Mouse (Mus musculus) ES-E14 (cell line): Measurements from ENCODE around the gene Chaf1a. TPM values are rescaled to one million over a fixed set of nuclear protein-coding genes. Genes with fewer than 3 reads are reported as not detected.

Experiments used
- DNase-seq: peaks from one replicate; pipeline ENCODE4 v3.0.0-alpha.2; 2013; ENCODE audit warnings: low read depth, low spot score
- H3K27ac ChIP-seq: 2 replicates; pipeline ENCODE4 v1.5.1; 2012; ENCODE audit warnings: low read depth, mild to moderate bottlenecking, low read length, moderate library complexity, mixed read lengths; ENCODE audit not compliant: poor library complexity, insufficient read depth, severe bottlenecking
- H3K36me3 ChIP-seq: 2 replicates; pipeline ENCODE4 v1.6.1; 2012; ENCODE audit warnings: mild to moderate bottlenecking, low read length, moderate library complexity, mixed read lengths; ENCODE audit not compliant: control insufficient read depth, poor library complexity, insufficient read depth, severe bottlenecking
- H3K4me1 ChIP-seq, 2 experiments: fragments of 150-350 bp in 1 of 2; sonication (generic) in 1 of 2; 2 replicates each; pipeline ENCODE4 v1.6.1; 2012; ENCODE audit warnings: low read length in 2 of 2, mild to moderate bottlenecking in 1 of 2, mixed read lengths in 1 of 2; ENCODE audit not compliant: control insufficient read depth in 2 of 2, insufficient read depth in 2 of 2, poor library complexity in 1 of 2
- H3K4me3 ChIP-seq, 2 experiments: fragments of 150-350 bp in 1 of 2; sonication (generic) in 1 of 2; 2 replicates each; pipeline ENCODE4 v1.5.1; 2012; ENCODE audit warnings: low read length in 2 of 2, low read depth in 1 of 2, mild to moderate bottlenecking in 1 of 2, mixed read lengths in 1 of 2; ENCODE audit not compliant: insufficient read depth in 1 of 2, poor library complexity in 1 of 2, severe bottlenecking in 1 of 2
- H3K9ac ChIP-seq: 2 replicates; pipeline ENCODE4 v1.6.1; 2012; ENCODE audit warnings: low read depth, mild to moderate bottlenecking, low read length, mixed read lengths; ENCODE audit not compliant: poor library complexity, insufficient read depth, severe bottlenecking
- H3K9me3 ChIP-seq: fragments of 150-350 bp; sonication (generic); 2 replicates; pipeline ENCODE4 v1.6.1; 2012; ENCODE audit warnings: low read depth, mild to moderate bottlenecking, low read length; ENCODE audit not compliant: control insufficient read depth, insufficient read depth
- CHD2 ChIP-seq: IDR thresholded peaks from 2 replicates; pipeline ENCODE4 v1.6.1; 2014; ENCODE audit warnings: mild to moderate bottlenecking, low read depth, low read length, inconsistent platforms
- HCFC1 ChIP-seq: IDR thresholded peaks from 2 replicates; pipeline ENCODE4 v1.6.1; 2012; ENCODE audit warnings: low read length, inconsistent platforms, borderline replicate concordance; ENCODE audit not compliant: insufficient read depth
- MAFK ChIP-seq: IDR thresholded peaks from 2 replicates; pipeline ENCODE4 v1.6.1; 2014; ENCODE audit warnings: mild to moderate bottlenecking, low read depth, low read length, inconsistent platforms; ENCODE audit not compliant: insufficient read depth
- ZC3H11A ChIP-seq: IDR thresholded peaks from 2 replicates; pipeline ENCODE4 v1.6.1; 2012; ENCODE audit warnings: low read depth, mild to moderate bottlenecking, inconsistent platforms, low read length, borderline replicate concordance
- ZNF384 ChIP-seq: IDR thresholded peaks from 2 replicates; pipeline ENCODE4 v1.6.1; 2012; ENCODE audit warnings: low read depth, low read length, inconsistent platforms
- in situ Hi-C, 2 experiments: fragments of 600-800 bp; cut with MboI; formaldehyde crosslinking; loops; one replicate each; pipeline ENCODE4 v1.15.1; 2025; ENCODE audit warnings: low sequenced_read_pairs in 2 of 2, inconsistent platforms in 1 of 2; ENCODE audit not compliant: unreplicated experiment in 2 of 2
- total RNA-seq: library from RNA; depleted of rRNA; stranded (reverse); fragments of 300-350 nt; gene quantifications from 2 replicates; pipeline ENCODE4 v1.2.3, GENCODE M21; 2012; rRNA removed

Chaf1a gene
- total RNA-seq, 1 experiment, result 48.3 TPM

DNA sequence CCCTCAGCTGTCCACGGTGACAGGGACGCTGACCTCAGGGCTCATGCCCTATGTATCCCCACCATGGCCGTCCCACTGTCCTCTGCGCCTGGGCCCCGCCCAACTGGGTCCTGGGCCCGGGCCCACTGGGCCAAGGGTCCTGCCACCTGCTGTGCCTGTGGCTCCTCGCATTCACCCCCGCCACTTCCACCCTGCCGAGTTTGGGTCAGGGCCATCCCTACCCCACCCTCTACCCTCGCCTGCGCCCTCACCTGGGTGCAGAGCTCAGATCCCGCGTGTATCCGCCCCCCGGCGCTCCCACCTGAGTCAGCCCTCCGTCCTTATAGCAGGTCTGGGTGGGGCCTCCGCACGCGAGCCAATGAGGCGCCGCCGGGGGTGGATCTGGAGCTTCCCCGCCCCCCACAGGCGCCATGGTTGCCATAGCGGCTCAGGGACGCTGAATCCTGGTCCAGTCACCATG lies 77.0 kb downstream of the Chaf1a start, which contains the start of gene Plin5:
TSS of gene Plin5 (minus strand) at position 346 of the 460 bp plus-strand sequence.
- TF ChIP-seq CHD2 (no peak), MAFK (0 out of 2 replicates have a peak, but pooled peaks have one; percentile 40)
- DNase-seq, result peak; percentile 74
- peak within 1 kb of the TSS; percentile 60 to 62 for H3K4me3 ChIP-seq
- H3K9ac ChIP-seq, result peak within 1 kb of the TSS; percentile 12; the same call in 1 of the 2 replicates
- no peak within 1 kb of the TSS for H3K27ac ChIP-seq
- peaks cover 0 to 10% of the 10 kb centered on the region in 2 experiments; a peak in 1 of 4 replicates for H3K4me1 ChIP-seq
- no peaks in the 10 kb centered on the region for H3K36me3 ChIP-seq
- in situ Hi-C loops, result no loop called here
- H3K9me3 ChIP-seq, result no peaks in the 10 kb centered on the region

DNA sequence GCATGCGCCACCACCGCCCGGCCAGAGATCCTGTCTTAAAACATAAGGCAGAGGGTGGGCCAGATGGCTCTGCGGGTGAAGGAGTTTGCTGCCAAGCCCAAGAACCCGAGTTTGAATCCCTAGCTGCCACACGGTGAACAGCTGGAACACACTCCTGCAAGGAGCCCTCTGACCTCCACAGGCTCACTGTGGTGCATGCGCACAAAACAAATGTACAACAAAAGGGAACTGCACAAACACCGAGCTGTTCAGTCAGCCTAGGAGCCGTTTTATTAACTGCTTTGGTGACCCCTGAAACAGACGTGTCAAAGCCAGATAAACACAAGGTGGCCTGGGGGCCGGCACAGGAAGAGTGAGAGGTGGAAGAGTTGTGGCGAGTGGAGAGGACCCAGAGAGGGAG lies 79.2 kb downstream of the Chaf1a start:
- Histone ChIP-seq H3K36me3 (no peaks in the 10 kb centered on the region), H3K9me3 (no peaks in the 10 kb centered on the region), H3K9ac (no peak overlapping the region), H3K4me3 (peak overlapping the region; percentile 57 to 61; a peak in 1 of 4 replicates), H3K4me1 (peaks cover 0 to 5% of the 10 kb centered on the region in 2 experiments; a peak in 1 of 4 replicates), H3K27ac (no peak overlapping the region)
- TF ChIP-seq CHD2 (no peak), ZNF384 (no peak), MAFK (no peak), HCFC1 (no peak), ZC3H11A (no peak)
- in situ Hi-C loops, result no loop called here
- DNase-seq, result no peak

DNA sequence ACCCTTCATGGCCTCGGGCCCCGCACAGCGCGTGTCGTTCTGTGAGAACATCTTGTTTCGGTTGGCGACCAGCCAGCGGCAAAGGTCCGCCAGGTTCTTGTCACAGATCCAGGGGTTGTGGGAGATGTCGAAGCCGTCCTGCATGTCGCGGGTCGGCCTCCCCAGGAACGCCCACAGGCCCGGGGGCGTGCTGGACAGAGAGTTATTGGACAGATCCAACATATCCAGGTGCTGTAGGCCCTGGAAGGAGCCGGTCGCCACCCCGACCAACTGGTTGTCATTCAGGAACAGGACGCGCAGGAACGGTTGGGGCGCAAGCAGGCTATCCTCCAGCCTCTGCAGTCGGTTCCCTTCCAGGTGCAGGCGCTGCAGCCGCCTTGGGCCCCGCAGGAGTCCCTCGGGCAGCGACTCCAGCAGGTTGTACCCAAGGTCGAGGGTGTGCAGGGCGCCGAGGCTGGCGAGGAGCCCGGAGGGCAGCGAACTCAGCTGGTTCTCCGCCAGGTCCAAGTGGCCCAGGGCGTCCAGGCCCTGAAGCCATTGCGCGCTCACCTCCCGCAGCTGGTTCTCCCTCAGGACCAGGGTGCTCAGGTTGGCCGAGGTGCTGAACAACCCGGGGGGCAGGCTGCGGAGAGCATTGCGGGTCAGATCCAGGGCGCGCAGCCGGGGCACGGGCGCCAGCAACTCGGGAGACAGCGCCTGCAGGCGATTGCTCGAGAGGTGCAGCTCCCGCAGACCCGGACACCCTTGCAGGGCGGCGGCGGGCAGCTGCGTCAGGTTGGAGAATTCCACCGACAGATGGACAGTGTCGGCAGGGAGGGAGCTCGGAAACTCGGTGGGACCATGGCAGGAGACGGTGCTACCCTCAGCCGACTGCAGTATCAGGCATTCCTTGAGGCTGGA lies 80.0 kb downstream of the Chaf1a start:
- peak overlapping the region; percentile 57 to 61 for H3K4me3 ChIP-seq
- TF ChIP-seq ZC3H11A (no peak), ZNF384 (no peak), MAFK (no peak), CHD2 (no peak), HCFC1 (no peak)
- H3K9ac ChIP-seq, result 0 out of 2 replicates have a peak overlapping the region, but pooled peaks have one; percentile 6
- no peaks in the 10 kb centered on the region for H3K36me3 ChIP-seq
- in situ Hi-C loops, result no loop called here
- no peak for DNase-seq
- H3K9me3 ChIP-seq, result no peaks in the 10 kb centered on the region
- H3K27ac ChIP-seq, result no peak overlapping the region
- peaks cover 0 to 5% of the 10 kb centered on the region in 2 experiments; a peak in 1 of 4 replicates for H3K4me1 ChIP-seq

DNA sequence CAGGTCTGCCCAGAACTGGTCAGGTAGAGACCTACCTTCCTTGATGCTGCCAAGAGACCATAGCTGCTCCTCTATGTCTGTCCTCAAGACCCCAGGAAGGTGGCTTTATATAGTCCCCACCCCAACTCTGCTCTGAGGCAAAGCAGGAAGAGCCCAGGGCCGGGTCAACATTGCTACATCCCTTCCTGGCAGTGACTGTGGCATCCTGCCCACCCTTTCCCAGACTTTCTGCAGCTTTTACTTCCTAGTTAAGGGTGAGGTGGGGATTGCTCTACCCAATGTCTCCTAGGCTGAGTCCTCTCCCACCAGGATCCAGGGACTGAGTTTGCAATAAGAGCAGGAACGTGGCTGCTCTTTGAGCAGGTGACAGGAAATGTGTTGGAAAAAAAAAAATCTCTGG lies 81.6 kb downstream of the Chaf1a start, which contains the start of gene Lrg1:
TSS of gene Lrg1 (minus strand) at position 176 of the 400 bp plus-strand sequence.
- TF ChIP-seq ZNF384 (no peak), CHD2 (no peak), ZC3H11A (no peak), MAFK (no peak), HCFC1 (no peak)
- Histone ChIP-seq H3K36me3 (no peaks in the 10 kb centered on the region), H3K27ac (no peak within 1 kb of the TSS), H3K4me3 (peak within 1 kb of the TSS in 1 of 2 experiments; percentile 61; a peak in 1 of 4 replicates), H3K4me1 (peaks cover 0 to 5% of the 10 kb centered on the region in 2 experiments; a peak in 1 of 4 replicates), H3K9ac (no peak within 1 kb of the TSS), H3K9me3 (no peaks in the 10 kb centered on the region)
- no peak for DNase-seq
- in situ Hi-C loops, result no loop called here

Other genes with a start within 250 kb of the Chaf1a start
- 4.2 and 5.4 TPM in 2 replicates for gene Zfp119a, start 161.5 kb upstream of the Chaf1a start, total RNA-seq
- gene Zfp959, start 148.3 kb upstream of the Chaf1a start, total RNA-seq, result 6.6 and 6.9 TPM in 2 replicates
- 3.9 and 4.6 TPM in 2 replicates for gene Zfp119b, start 90.9 kb upstream of the Chaf1a start, total RNA-seq
- gene Ebi3, start 87.8 kb upstream of the Chaf1a start, total RNA-seq, result 0.49 and 0.74 TPM in 2 replicates
- 14.0 and 14.7 TPM in 2 replicates for gene Yju2, start 81.3 kb upstream of the Chaf1a start, total RNA-seq
- 1.5 and 2.4 TPM in 2 replicates for gene Shd, start 70.0 kb upstream of the Chaf1a start, total RNA-seq
- gene Fsd1, start 53.9 kb upstream of the Chaf1a start, total RNA-seq, result 24.2 and 50.7 TPM in 2 replicates
- gene Stap2, start 34.9 kb upstream of the Chaf1a start, total RNA-seq, result 3.4 and 6.4 TPM in 2 replicates
- 39.0 and 61.5 TPM in 2 replicates for gene Mpnd, start 34.7 kb upstream of the Chaf1a start, total RNA-seq
- gene Sh3gl1, start 3.8 kb upstream of the Chaf1a start, total RNA-seq, result 67.7 and 73.8 TPM in 2 replicates
- 34.8 and 38.8 TPM in 2 replicates for gene Ubxn6, start 34.6 kb downstream of the Chaf1a start, total RNA-seq
- gene Hdgfl2, start 39.2 kb downstream of the Chaf1a start, total RNA-seq, result 165 and 204 TPM in 2 replicates
- gene Plin4, start 69.4 kb downstream of the Chaf1a start, total RNA-seq, result 0.31 and 0.69 TPM in 2 replicates
- gene Plin5, start 77.2 kb downstream of the Chaf1a start, total RNA-seq, result 1.4 and 2.1 TPM in 2 replicates
- gene Lrg1, start 81.6 kb downstream of the Chaf1a start, total RNA-seq, result not detected in 2 replicates
- 2.9 and 7.1 TPM in 2 replicates for gene Sema6b, start 99.9 kb downstream of the Chaf1a start, total RNA-seq
- 1.3 and 1.7 TPM in 2 replicates for gene Tnfaip8l1, start 122.0 kb downstream of the Chaf1a start, total RNA-seq
- gene Mydgf, start 143.5 kb downstream of the Chaf1a start, total RNA-seq, result 71.1 and 95.2 TPM in 2 replicates
- 27.4 and 27.5 TPM in 2 replicates for gene Dpp9, start 178.5 kb downstream of the Chaf1a start, total RNA-seq
- gene Fem1a, start 216.4 kb downstream of the Chaf1a start, total RNA-seq, result 18.8 and 18.9 TPM in 2 replicates
- 2.4 and 2.8 TPM in 2 replicates for gene Ticam1, start 236.3 kb downstream of the Chaf1a start, total RNA-seq